Mouse (Mus musculus) E14TG2a.4 (cell line): Measurements from ENCODE around the gene Dram1.

Experiments
- H3K27me3 ChIP-seq: 2 replicates; pipeline ENCODE4 v1.6.1; 2014; ENCODE audit warnings: low read length, control low read depth; ENCODE audit not compliant: insufficient read depth
- H3K36me3 ChIP-seq: 2 replicates; pipeline ENCODE4 v1.6.1; 2014; ENCODE audit warnings: low read length, control low read depth; ENCODE audit not compliant: insufficient read depth
- H3K4me1 ChIP-seq: replicated peaks from 2 replicates; pipeline ENCODE4 v1.6.1; 2014; ENCODE audit warnings: low read depth, low read length, control low read depth
- H3K4me3 ChIP-seq: replicated peaks from 2 replicates; pipeline ENCODE4 v1.5.1; 2014; ENCODE audit warnings: mild to moderate bottlenecking, low read length
- H3K9me3 ChIP-seq: 2 replicates; pipeline ENCODE4 v1.6.1; 2014; ENCODE audit warnings: low read length, control low read depth
- CTCF ChIP-seq: conservative IDR thresholded peaks from 2 replicates; pipeline ENCODE4 v1.5.1; 2014; ENCODE audit warnings: low read length
- NANOG ChIP-seq: IDR thresholded peaks from 2 replicates; pipeline ENCODE4 v1.6.1; 2014; ENCODE audit warnings: borderline replicate concordance, low read length, mixed read lengths
- POU5F1 ChIP-seq: IDR thresholded peaks from 2 replicates; pipeline ENCODE4 v1.6.1; 2014; ENCODE audit warnings: low read length, borderline replicate concordance

Dram1 gene

GRCm38 (mm10) chr10:88327160-88328055 is 51.5 kb downstream of the Dram1 start:
- Histone ChIP-seq H3K36me3 (no peaks in the 10 kb centered on the region), H3K4me3 (no peak overlapping the region), H3K27me3 (peaks cover 9% of the 10 kb centered on the region; the same call in 1 of the 2 replicates), H3K4me1 (no peaks in the 10 kb centered on the region), H3K9me3 (no peaks in the 10 kb centered on the region)
- TF ChIP-seq POU5F1 (no peak), NANOG (no peak), CTCF (peak; percentile 100)

DNA sequence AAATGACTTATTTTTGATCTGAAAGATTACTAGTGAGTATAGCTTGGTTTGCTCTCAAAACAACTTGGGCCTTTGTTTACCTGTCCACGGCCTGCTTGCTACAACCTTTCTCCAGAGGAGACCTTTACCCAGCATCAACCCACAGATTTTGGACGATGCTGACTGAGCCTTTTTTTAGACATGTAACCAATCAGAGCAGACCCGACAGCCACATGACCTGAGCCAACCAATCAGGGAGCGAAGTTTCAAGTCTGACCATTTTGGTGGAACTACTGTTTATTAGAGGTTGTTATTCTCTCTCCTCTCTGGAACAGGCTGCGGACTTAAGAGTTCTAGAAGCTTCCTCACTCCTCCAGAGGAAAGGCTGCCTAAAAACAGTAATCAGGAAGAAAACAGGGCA is 57.1 kb downstream of the Dram1 start:
- no peaks in the 10 kb centered on the region; the same call in 1 of the 2 replicates for H3K4me1 ChIP-seq
- H3K27me3 ChIP-seq: peaks cover 10% of the 10 kb centered on the region; the same call in 1 of the 2 replicates
- no peak overlapping the region for H3K4me3 ChIP-seq
- no peak for TF ChIP-seq NANOG
- TF ChIP-seq CTCF: no peak
- no peak for TF ChIP-seq POU5F1
- no peaks in the 10 kb centered on the region for H3K9me3 ChIP-seq
- H3K36me3 ChIP-seq: no peaks in the 10 kb centered on the region

- H3K4me1 ChIP-seq: no peaks in the 10 kb centered on the region; the same call in 1 of the 2 replicates
- H3K4me3 ChIP-seq: no peak overlapping the region
- TF ChIP-seq NANOG (no peak), POU5F1 (no peak), CTCF (no peak)
- H3K36me3 ChIP-seq: no peaks in the 10 kb centered on the region
- H3K27me3 ChIP-seq: peaks cover 8% of the 10 kb centered on the region; the same call in 1 of the 2 replicates
- H3K9me3 ChIP-seq: no peaks in the 10 kb centered on the region
Measured at GRCm38 (mm10) chr10:88320714-88321416, 58.0 kb downstream of the Dram1 start.

GRCm38 (mm10) chr10:88318179-88318578 is 60.7 kb downstream of the Dram1 start:
- no peaks in the 10 kb centered on the region for H3K36me3 ChIP-seq
- TF ChIP-seq NANOG: no peak
- TF ChIP-seq POU5F1: no peak
- no peak for TF ChIP-seq CTCF
- H3K4me1 ChIP-seq: no peaks in the 10 kb centered on the region; the same call in 1 of the 2 replicates
- no peak overlapping the region for H3K4me3 ChIP-seq
- 0 out of 2 replicates have a peak, but pooled peaks cover 2% of the 10 kb centered on the region for H3K27me3 ChIP-seq
- no peaks in the 10 kb centered on the region for H3K9me3 ChIP-seq

GRCm38 (mm10) chr10:88317151-88317550 is 61.7 kb downstream of the Dram1 start:
- Histone ChIP-seq H3K9me3 (no peaks in the 10 kb centered on the region), H3K4me3 (no peak overlapping the region), H3K4me1 (no peaks in the 10 kb centered on the region; the same call in 1 of the 2 replicates), H3K27me3 (0 out of 2 replicates have a peak, but pooled peaks cover 2% of the 10 kb centered on the region), H3K36me3 (no peaks in the 10 kb centered on the region)
- TF ChIP-seq NANOG: no peak
- TF ChIP-seq CTCF: no peak
- TF ChIP-seq POU5F1: no peak

GRCm38 (mm10) chr10:88314841-88315240 is 64.0 kb downstream of the Dram1 start:
- TF ChIP-seq NANOG: no peak
- no peak for TF ChIP-seq CTCF
- Histone ChIP-seq H3K36me3 (no peaks in the 10 kb centered on the region), H3K27me3 (no peaks in the 10 kb centered on the region), H3K4me3 (no peak overlapping the region), H3K9me3 (no peaks in the 10 kb centered on the region), H3K4me1 (no peaks in the 10 kb centered on the region)

GRCm38 (mm10) chr10:88309851-88310250 is 69.0 kb downstream of the Dram1 start:
- Histone ChIP-seq H3K4me3 (no peak overlapping the region), H3K9me3 (no peaks in the 10 kb centered on the region), H3K36me3 (no peaks in the 10 kb centered on the region), H3K27me3 (no peaks in the 10 kb centered on the region), H3K4me1 (no peaks in the 10 kb centered on the region)
- TF ChIP-seq NANOG: no peak
- no peak for TF ChIP-seq POU5F1
- TF ChIP-seq CTCF: no peak

DNA sequence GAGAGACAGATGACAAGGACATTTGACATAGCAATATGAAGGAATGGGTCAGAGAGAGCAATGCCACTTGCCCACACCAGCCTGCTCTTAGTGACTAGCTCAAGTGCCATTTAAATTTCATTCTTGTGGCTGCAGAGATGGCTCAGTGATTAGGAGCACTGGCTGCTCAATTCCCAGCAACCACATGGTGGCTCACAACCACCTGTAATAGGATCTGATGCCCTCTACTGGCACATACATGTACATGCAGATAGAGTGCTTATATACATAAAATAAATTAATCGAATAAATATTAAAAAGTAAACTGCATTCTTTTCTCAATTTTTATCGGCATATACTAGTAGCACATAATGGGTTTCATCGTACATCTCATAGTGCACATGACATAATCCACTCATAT is 72.6 kb downstream of the Dram1 start:
- Histone ChIP-seq H3K36me3 (no peaks in the 10 kb centered on the region), H3K4me1 (no peaks in the 10 kb centered on the region), H3K27me3 (no peaks in the 10 kb centered on the region), H3K4me3 (no peak overlapping the region), H3K9me3 (no peaks in the 10 kb centered on the region)
- TF ChIP-seq CTCF (peak; percentile 46), POU5F1 (no peak)
